Mouse (Mus musculus) heart, embryonic 15.5 days (tissue): ENCODE measurements around the gene Olfr90. TPM values are rescaled to one million over a fixed set of nuclear protein-coding genes. Genes with fewer than 3 reads are reported as not detected.

Source experiments
- ATAC-seq: fragments of 200-750 bp; cut with Nextera tagmentation; replicated peaks from 2 replicates; pipeline ENCODE4 v1.8.0; 2017; ENCODE audit warnings: low read depth, moderate TSS enrichment; ENCODE audit not compliant: insufficient number of reproducible peaks, insufficient read depth, low FRiP score
- H3K27ac ChIP-seq: fragments of 300-500 bp; sonication (generic); 2 replicates; pipeline ENCODE4 v1.5.1; 2015; ENCODE audit warnings: mild to moderate bottlenecking, inconsistent platforms
- H3K27me3 ChIP-seq: fragments of 300-500 bp; sonication (generic); 2 replicates; pipeline ENCODE4 v1.6.1; 2015; ENCODE audit warnings: inconsistent platforms
- H3K36me3 ChIP-seq: fragments of 300-500 bp; sonication (generic); 2 replicates; pipeline ENCODE4 v1.6.1; 2015; ENCODE audit warnings: mild to moderate bottlenecking, inconsistent platforms
- H3K4me1 ChIP-seq: fragments of 300-500 bp; sonication (generic); replicated peaks from 2 replicates; pipeline ENCODE4 v1.6.1; 2015; ENCODE audit warnings: inconsistent platforms
- H3K4me2 ChIP-seq: fragments of 300-500 bp; sonication (generic); 2 replicates; pipeline ENCODE4 v1.6.1; 2015; ENCODE audit warnings: inconsistent platforms, mild to moderate bottlenecking, moderate library complexity
- H3K4me3 ChIP-seq: fragments of 300-500 bp; sonication (generic); 2 replicates; pipeline ENCODE4 v1.5.1; 2015; ENCODE audit warnings: mild to moderate bottlenecking, inconsistent platforms
- H3K9ac ChIP-seq: fragments of 300-500 bp; sonication (generic); 2 replicates; pipeline ENCODE4 v1.6.1; 2015; ENCODE audit warnings: mild to moderate bottlenecking, inconsistent platforms
- H3K9me3 ChIP-seq: fragments of 300-500 bp; sonication (generic); replicated peaks from 2 replicates; pipeline ENCODE4 v1.6.1; 2016; ENCODE audit warnings: inconsistent platforms
- WGBS: fragments of 180-500 bp; shearing (Covaris S2); methylation state at CpG from one replicate; pipeline ENCODE4 v1.1.7; 2015; ENCODE audit warnings: mixed read lengths; 5-methylcytosine and 5-hydroxymethylcytosine counted together
- polyA plus RNA-seq: library from polyadenylated mRNA; unstranded; fragments of >200 nt; fragmentation: Nextera tagmentation; extraction: Ambion mirVana; gene quantifications from 2 replicates; pipeline ENCODE4 v1.2.1, GENCODE M21; 2015

Gene Olfr90
- polyA plus RNA-seq, 1 experiment from 2014 or later = not detected

DNA sequence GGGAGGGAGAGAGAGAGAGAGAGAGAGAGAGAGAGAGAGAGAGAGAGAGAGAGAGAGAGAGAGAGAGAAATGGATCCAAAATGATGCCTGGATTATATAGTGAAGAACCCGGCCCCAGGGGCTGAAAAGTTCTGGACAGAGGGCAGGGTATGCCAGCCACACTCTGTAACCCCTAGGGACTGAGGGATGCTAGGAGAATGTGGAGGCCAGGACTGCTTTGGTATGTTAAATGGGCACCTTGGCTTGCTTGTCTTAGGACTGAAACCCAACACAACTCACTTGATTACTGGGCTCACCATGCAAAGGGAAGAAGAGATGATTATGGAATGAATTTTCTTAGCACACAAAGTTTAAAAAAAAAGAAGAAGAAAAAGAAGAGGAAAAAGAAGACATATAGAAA lies 10.1 kb downstream of the Olfr90 start:
- Histone ChIP-seq H3K4me2 (no peak overlapping the region), H3K27ac (no peak overlapping the region), H3K27me3 (no peaks in the 10 kb centered on the region), H3K36me3 (no peaks in the 10 kb centered on the region), H3K4me1 (no peaks in the 10 kb centered on the region), H3K9me3 (no peaks in the 10 kb centered on the region), H3K4me3 (no peak overlapping the region), H3K9ac (no peak overlapping the region)
- no peak for ATAC-seq
- 39% methylated on average over 1 of the region's 1 CpGs for WGBS

- H3K9ac ChIP-seq = no peak overlapping the region
- H3K36me3 ChIP-seq = peaks cover 14% of the 10 kb centered on the region
- no peak overlapping the region for H3K4me3 ChIP-seq
- no peak for ATAC-seq
- no peaks in the 10 kb centered on the region for H3K4me1 ChIP-seq
- no peaks in the 10 kb centered on the region for H3K27me3 ChIP-seq
- H3K9me3 ChIP-seq = no peaks in the 10 kb centered on the region
- WGBS = 51% methylated on average over 2 of the region's 2 CpGs
- H3K4me2 ChIP-seq = no peak overlapping the region
- H3K27ac ChIP-seq = no peak overlapping the region
Observed at GRCm38 (mm10) chr17:37075766-37076165, 12.5 kb downstream of the Olfr90 start.

- no peaks in the 10 kb centered on the region for H3K27me3 ChIP-seq
- H3K9me3 ChIP-seq = no peaks in the 10 kb centered on the region
- H3K27ac ChIP-seq = no peak overlapping the region
- 83% methylated on average over 6 of the region's 6 CpGs for WGBS
- H3K9ac ChIP-seq = no peak overlapping the region
- peaks cover 18% of the 10 kb centered on the region for H3K36me3 ChIP-seq
- H3K4me2 ChIP-seq = no peak overlapping the region
- H3K4me3 ChIP-seq = no peak overlapping the region
- no peaks in the 10 kb centered on the region for H3K4me1 ChIP-seq
- no peak for ATAC-seq
Observed at GRCm38 (mm10) chr17:37075181-37075580, 13.1 kb downstream of the Olfr90 start.

- ATAC-seq = no peak
- Histone ChIP-seq H3K4me1 (no peaks in the 10 kb centered on the region), H3K27ac (no peak overlapping the region), H3K27me3 (no peaks in the 10 kb centered on the region), H3K4me3 (no peak overlapping the region), H3K4me2 (no peak overlapping the region), H3K9me3 (no peaks in the 10 kb centered on the region), H3K36me3 (peaks cover 22% of the 10 kb centered on the region), H3K9ac (no peak overlapping the region)
- WGBS = 65% methylated on average over 11 of the region's 11 CpGs
Observed at GRCm38 (mm10) chr17:37072730-37073276, 15.5 kb downstream of the Olfr90 start.

- ATAC-seq = no peak
- Histone ChIP-seq H3K9ac (no peak overlapping the region), H3K9me3 (no peaks in the 10 kb centered on the region), H3K4me2 (no peak overlapping the region), H3K4me1 (no peaks in the 10 kb centered on the region), H3K27me3 (no peaks in the 10 kb centered on the region), H3K36me3 (peaks cover 27% of the 10 kb centered on the region), H3K27ac (no peak overlapping the region), H3K4me3 (no peak overlapping the region)
- 84% methylated on average over 12 of the region's 12 CpGs for WGBS
Observed at GRCm38 (mm10) chr17:37072080-37072729, 16.1 kb downstream of the Olfr90 start.

GRCm38 (mm10) chr17:37070121-37070520 lies 18.2 kb downstream of the Olfr90 start:
- Histone ChIP-seq H3K36me3 (peaks cover 39% of the 10 kb centered on the region), H3K4me1 (no peaks in the 10 kb centered on the region), H3K27ac (no peak overlapping the region), H3K9ac (no peak overlapping the region), H3K9me3 (no peaks in the 10 kb centered on the region), H3K4me3 (no peak overlapping the region), H3K4me2 (no peak overlapping the region), H3K27me3 (no peaks in the 10 kb centered on the region)
- ATAC-seq = no peak
- 79% methylated on average over 8 of the region's 8 CpGs for WGBS

GRCm38 (mm10) chr17:37067861-37068260 lies 20.4 kb downstream of the Olfr90 start:
- Histone ChIP-seq H3K27me3 (no peaks in the 10 kb centered on the region), H3K4me3 (no peak overlapping the region), H3K9ac (no peak overlapping the region), H3K4me1 (no peaks in the 10 kb centered on the region), H3K36me3 (peaks cover 46% of the 10 kb centered on the region), H3K9me3 (no peaks in the 10 kb centered on the region), H3K4me2 (no peak overlapping the region), H3K27ac (no peak overlapping the region)
- no peak for ATAC-seq
- 83% methylated on average over 1 of the region's 1 CpGs for WGBS

GRCm38 (mm10) chr17:37065993-37066392 lies 22.3 kb downstream of the Olfr90 start:
- H3K27ac ChIP-seq = no peak overlapping the region
- H3K27me3 ChIP-seq = no peaks in the 10 kb centered on the region
- no peak overlapping the region for H3K9ac ChIP-seq
- H3K36me3 ChIP-seq = peaks cover 36% of the 10 kb centered on the region; the same call in 1 of the 2 replicates
- no peaks in the 10 kb centered on the region for H3K4me1 ChIP-seq
- no peak overlapping the region for H3K4me2 ChIP-seq
- no peak overlapping the region for H3K4me3 ChIP-seq
- no peaks in the 10 kb centered on the region for H3K9me3 ChIP-seq
- WGBS = 94% methylated on average over 2 of the region's 2 CpGs
- ATAC-seq = no peak

DNA sequence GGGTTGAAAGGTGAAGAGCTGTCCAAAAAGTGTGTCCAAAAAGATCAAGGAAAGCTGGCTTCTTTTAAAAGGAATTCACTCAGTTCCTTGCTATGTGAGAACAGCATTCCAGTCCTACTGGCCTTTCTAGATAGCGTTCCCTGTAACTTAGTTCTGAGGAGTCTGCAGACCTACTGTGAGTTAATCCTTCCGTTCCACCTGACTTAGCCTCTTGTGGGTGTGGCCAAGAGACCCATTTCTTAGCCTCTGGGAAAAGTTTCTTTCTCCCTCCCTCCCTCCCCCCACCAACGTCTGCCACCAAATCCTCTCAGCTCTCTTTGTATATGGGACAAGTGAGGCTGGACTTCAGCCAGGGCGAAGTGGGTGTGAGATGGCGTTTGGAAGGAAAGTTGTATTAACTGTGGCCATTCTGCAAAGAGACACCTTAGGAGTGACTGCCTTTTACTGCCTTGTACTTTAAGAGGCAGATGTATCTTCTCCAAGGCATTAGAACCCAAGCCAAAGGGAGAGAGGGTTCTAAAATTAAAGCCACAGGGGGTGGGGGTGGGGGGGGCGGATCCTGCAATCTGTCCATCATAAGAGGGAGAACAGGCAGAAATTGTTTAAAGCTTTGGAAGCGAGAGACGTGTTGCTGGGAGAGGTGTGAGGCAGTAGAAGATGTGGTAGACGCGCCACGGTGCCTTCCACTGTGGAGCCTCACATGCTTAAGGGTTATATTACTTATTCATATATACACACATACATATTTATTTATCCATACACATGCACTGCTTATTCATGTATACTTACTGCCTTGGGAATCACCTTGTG lies 24.4 kb downstream of the Olfr90 start:
- ATAC-seq = no peak
- peaks cover 33% of the 10 kb centered on the region; the same call in 1 of the 2 replicates for H3K36me3 ChIP-seq
- H3K4me2 ChIP-seq = no peak overlapping the region
- H3K4me3 ChIP-seq = no peak overlapping the region
- H3K9ac ChIP-seq = no peak overlapping the region
- WGBS = 78% methylated on average over 11 of the region's 11 CpGs
- no peak overlapping the region for H3K27ac ChIP-seq
- H3K27me3 ChIP-seq = no peaks in the 10 kb centered on the region
- H3K4me1 ChIP-seq = no peaks in the 10 kb centered on the region
- no peaks in the 10 kb centered on the region for H3K9me3 ChIP-seq

GRCm38 (mm10) chr17:37063063-37063462 lies 25.2 kb downstream of the Olfr90 start:
- ATAC-seq = no peak
- Histone ChIP-seq H3K27me3 (no peaks in the 10 kb centered on the region), H3K9me3 (no peaks in the 10 kb centered on the region), H3K9ac (no peak overlapping the region), H3K27ac (no peak overlapping the region), H3K4me1 (no peaks in the 10 kb centered on the region), H3K36me3 (peaks cover 35% of the 10 kb centered on the region; the same call in 1 of the 2 replicates), H3K4me3 (no peak overlapping the region), H3K4me2 (no peak overlapping the region)
- WGBS = 67% methylated on average over 10 of the region's 10 CpGs

GRCm38 (mm10) chr17:37062101-37062641 lies 26.1 kb downstream of the Olfr90 start:
- no peak overlapping the region for H3K4me2 ChIP-seq
- no peaks in the 10 kb centered on the region for H3K9me3 ChIP-seq
- no peak overlapping the region for H3K27ac ChIP-seq
- no peaks in the 10 kb centered on the region for H3K4me1 ChIP-seq
- H3K4me3 ChIP-seq = no peak overlapping the region
- 86% methylated on average over 10 of the region's 10 CpGs for WGBS
- no peak overlapping the region for H3K9ac ChIP-seq
- H3K27me3 ChIP-seq = no peaks in the 10 kb centered on the region
- peaks cover 29% of the 10 kb centered on the region; the same call in 1 of the 2 replicates for H3K36me3 ChIP-seq
- ATAC-seq = no peak
